Mouse (Mus musculus): ENCODE measurements at regions not wholly inside any gene's neighbourhood (a gene's known extent, or its start where the extent isn't known, plus 50 kb on each side); places are given as distances from the start of the nearest gene placed in this dataset.

GRCm38 (mm10) chr13:3477997-3478728 lies 59.7 kb upstream of the Gdi2 start:
- peak; percentile 99 for ATAC-seq (ENCODE audit: low read depth)
- peak overlapping the region; percentile 92 for H3K4me2 ChIP-seq (ENCODE audit: low read depth, low read length)
- peak overlapping the region; percentile 65 for H3K9ac ChIP-seq (ENCODE audit: low read length)
- WGBS: 1% methylated on average over 44 of the region's 45 CpGs
- peak overlapping the region; percentile 67 for H3K4me3 ChIP-seq (ENCODE audit: low read length)
- H3K27me3 ChIP-seq (ENCODE audit: control insufficient read depth, insufficient read depth, low read depth, low read length): no peaks in the 10 kb centered on the region
- 0 out of 2 replicates have a peak, but pooled peaks cover 3% of the 10 kb centered on the region for H3K4me1 ChIP-seq (replicated peaks; ENCODE audit: control insufficient read depth, insufficient read depth, low read length)
- H3K9me3 ChIP-seq (ENCODE audit: control insufficient read depth, low read length): no peaks in the 10 kb centered on the region
- H3K27ac ChIP-seq (ENCODE audit: low read length): no peak overlapping the region
- no peaks in the 10 kb centered on the region for H3K36me3 ChIP-seq (ENCODE audit: control insufficient read depth, insufficient read depth, low read length)
